Comparison of ENCODE assay signal across 8 mouse cellular contexts in genomic region chr6:83155552-83156238, GRCm38 (mm10). TPM values are rescaled to one million over a fixed set of nuclear protein-coding genes. Genes with fewer than 3 reads are reported as not detected.
DNase-seq lines count a peak whose midpoint lies in the region; ATAC-seq and TF ChIP-seq lines count a peak whose summit lies in the region.

No protein-coding gene starts in this region.

- H3K9ac ChIP-seq in hindbrain, postnatal 0 days (replicated peaks; ENCODE audit: low read length), result peak overlapping the region; percentile 46
- H3K9ac ChIP-seq in midbrain, embryonic 15.5 days, result peak overlapping the region; percentile 43

- DNase-seq in heart, embryonic 10.5 days (ENCODE audit: low spot score), result no peak
- no peak for DNase-seq in heart, adult 9 months (ENCODE audit: low spot score in 2 of 2)
- peak; percentile 21 for DNase-seq in CD4-positive helper T cell, adult 2 months (ENCODE audit: low read depth, low spot score)
- DNase-seq in embryonic facial prominence, embryonic 10.5 days (ENCODE audit: low spot score), result peak; percentile 38
- peak; percentile 52 for DNase-seq in hindbrain, postnatal 0 days (ENCODE audit: low spot score)
- no peak for DNase-seq in urinary bladder, adult 18-20 months (ENCODE audit: low spot score in 2 of 2)
- DNase-seq in adrenal gland, postnatal 10 days, result no peak

- peaks cover 31% of the 10 kb centered on the region for H3K4me1 ChIP-seq in heart, embryonic 10.5 days
- peaks cover 38% of the 10 kb centered on the region for H3K4me1 ChIP-seq in embryonic facial prominence, embryonic 10.5 days
- no peaks in the 10 kb centered on the region for H3K4me1 ChIP-seq in hindbrain, postnatal 0 days (ENCODE audit: insufficient read depth, low read length)
- H3K4me1 ChIP-seq in midbrain, embryonic 15.5 days, result peaks cover 24% of the 10 kb centered on the region

- H3K27ac ChIP-seq in heart, embryonic 10.5 days, result peak overlapping the region; percentile 65
- peak overlapping the region; percentile 80 for H3K27ac ChIP-seq in embryonic facial prominence, embryonic 10.5 days (replicated peaks)
- H3K27ac ChIP-seq in hindbrain, postnatal 0 days, result peak overlapping the region; percentile 38; the same call in 1 of the 2 replicates
- H3K27ac ChIP-seq in midbrain, embryonic 15.5 days, result peak overlapping the region; percentile 46; the same call in 1 of the 2 replicates

- TF ChIP-seq CTCF in hindbrain, postnatal 0 days (IDR thresholded peaks at IDR 0.05; ENCODE audit: low read depth), result no peak

- peaks cover 33% of the 10 kb centered on the region for H3K27me3 ChIP-seq in heart, embryonic 10.5 days (ENCODE audit: insufficient read depth, poor library complexity, severe bottlenecking)
- H3K27me3 ChIP-seq in embryonic facial prominence, embryonic 10.5 days (replicated peaks; ENCODE audit: low read depth, poor library complexity, severe bottlenecking), result peaks cover 26% of the 10 kb centered on the region
- H3K27me3 ChIP-seq in hindbrain, postnatal 0 days (ENCODE audit: insufficient read depth, low read length), result peaks cover 5% of the 10 kb centered on the region; the same call in 1 of the 2 replicates
- peaks cover 9% of the 10 kb centered on the region for H3K27me3 ChIP-seq in midbrain, embryonic 15.5 days (replicated peaks)

- peak; percentile 38 for ATAC-seq in hindbrain, postnatal 0 days
- peak; percentile 62 for ATAC-seq in midbrain, embryonic 15.5 days (replicated peaks)

- 8% methylated on average over 23 of the region's 23 CpGs for WGBS in heart, embryonic 10.5 days
- 11% methylated on average over 23 of the region's 23 CpGs for WGBS in embryonic facial prominence, embryonic 10.5 days
- 8% methylated on average over 23 of the region's 23 CpGs for WGBS in hindbrain, postnatal 0 days
- WGBS in midbrain, embryonic 15.5 days, result 7% methylated on average over 23 of the region's 23 CpGs

- peak overlapping the region; percentile 79 for H3K4me2 ChIP-seq in hindbrain, postnatal 0 days (ENCODE audit: low read depth, low read length)
- H3K4me2 ChIP-seq in midbrain, embryonic 15.5 days, result peak overlapping the region; percentile 66

- peak overlapping the region; percentile 68 for H3K4me3 ChIP-seq in heart, embryonic 10.5 days
- H3K4me3 ChIP-seq in embryonic facial prominence, embryonic 10.5 days, result peak overlapping the region; percentile 73
- H3K4me3 ChIP-seq in hindbrain, postnatal 0 days (ENCODE audit: low read length), result peak overlapping the region; percentile 50
- H3K4me3 ChIP-seq in midbrain, embryonic 15.5 days, result peak overlapping the region; percentile 59

- peaks cover 15% of the 10 kb centered on the region; the same call in 1 of the 2 replicates for H3K36me3 ChIP-seq in heart, embryonic 10.5 days
- H3K36me3 ChIP-seq in embryonic facial prominence, embryonic 10.5 days (replicated peaks), result peaks cover 30% of the 10 kb centered on the region
- H3K36me3 ChIP-seq in hindbrain, postnatal 0 days (ENCODE audit: insufficient read depth, low read length), result no peaks in the 10 kb centered on the region
- no peaks in the 10 kb centered on the region; the same call in 1 of the 2 replicates for H3K36me3 ChIP-seq in midbrain, embryonic 15.5 days (replicated peaks)

- H3K9me3 ChIP-seq in heart, embryonic 10.5 days, result no peaks in the 10 kb centered on the region
- no peaks in the 10 kb centered on the region for H3K9me3 ChIP-seq in embryonic facial prominence, embryonic 10.5 days
- H3K9me3 ChIP-seq in hindbrain, postnatal 0 days (ENCODE audit: low read length), result no peaks in the 10 kb centered on the region
- no peaks in the 10 kb centered on the region for H3K9me3 ChIP-seq in midbrain, embryonic 15.5 days

RNA-seq across cellular contexts. Expression of gene Wdr54, which starts 0.5 kb away (rescaled TPM):
- 6.9 and 7.3 TPM in 2 replicates for polyA plus RNA-seq in heart, embryonic 10.5 days (2016; fragmentation: Nextera tagmentation; extraction: Ambion mirVana)
- polyA plus RNA-seq in embryonic facial prominence, embryonic 10.5 days (2016; fragmentation: Nextera tagmentation; extraction: Ambion mirVana), result 10.2 and 11.2 TPM in 2 replicates
- 8.5 and 13.8 TPM in 2 replicates for total RNA-seq in hindbrain, postnatal 0 days (2014; rRNA removed)
- polyA plus RNA-seq in hindbrain, postnatal 0 days (2015; fragmentation: Nextera tagmentation; extraction: Ambion mirVana), result 19.9 and 20.0 TPM in 2 replicates
- polyA plus RNA-seq in midbrain, embryonic 15.5 days (2015; fragmentation: Nextera tagmentation; extraction: Ambion mirVana), result 20.8 and 21.6 TPM in 2 replicates
- 1 to 10 TPM; 2.0 to 2.2 TPM for total RNA-seq in adrenal gland, postnatal 10 days (2021)

RNA-seq across cellular contexts. Expression of gene 1700003E16Rik, which starts 0.5 kb away (rescaled TPM):
- 0.23 and 0.50 TPM in 2 replicates for polyA plus RNA-seq in heart, embryonic 10.5 days (2016; fragmentation: Nextera tagmentation; extraction: Ambion mirVana)
- 1.3 and 2.1 TPM in 2 replicates for polyA plus RNA-seq in embryonic facial prominence, embryonic 10.5 days (2016; fragmentation: Nextera tagmentation; extraction: Ambion mirVana)
- total RNA-seq in hindbrain, postnatal 0 days (2014; rRNA removed), result 12.7 and 17.8 TPM in 2 replicates
- polyA plus RNA-seq in hindbrain, postnatal 0 days (2015; fragmentation: Nextera tagmentation; extraction: Ambion mirVana), result 10.2 and 11.4 TPM in 2 replicates
- polyA plus RNA-seq in midbrain, embryonic 15.5 days (2015; fragmentation: Nextera tagmentation; extraction: Ambion mirVana), result 9.5 and 12.0 TPM in 2 replicates
- total RNA-seq in adrenal gland, postnatal 10 days (2021), result under 1 TPM; 0.24 to 0.39 TPM

RNA-seq across cellular contexts. Expression of gene Dctn1, which starts 10.0 kb away (rescaled TPM):
- polyA plus RNA-seq in heart, embryonic 10.5 days (2016; fragmentation: Nextera tagmentation; extraction: Ambion mirVana), result 83.2 and 93.0 TPM in 2 replicates
- 112 and 116 TPM in 2 replicates for polyA plus RNA-seq in embryonic facial prominence, embryonic 10.5 days (2016; fragmentation: Nextera tagmentation; extraction: Ambion mirVana)
- total RNA-seq in hindbrain, postnatal 0 days (2014; rRNA removed), result 124 and 132 TPM in 2 replicates
- 145 and 153 TPM in 2 replicates for polyA plus RNA-seq in hindbrain, postnatal 0 days (2015; fragmentation: Nextera tagmentation; extraction: Ambion mirVana)
- 162 TPM in 2 replicates for polyA plus RNA-seq in midbrain, embryonic 15.5 days (2015; fragmentation: Nextera tagmentation; extraction: Ambion mirVana)
- total RNA-seq in adrenal gland, postnatal 10 days (2021), result 100 to 1,000 TPM; 101 to 119 TPM

RNA-seq across cellular contexts. Expression of gene Rtkn, which starts 20.4 kb away (rescaled TPM):
- polyA plus RNA-seq in heart, embryonic 10.5 days (2016; fragmentation: Nextera tagmentation; extraction: Ambion mirVana), result 18.4 and 24.4 TPM in 2 replicates
- polyA plus RNA-seq in embryonic facial prominence, embryonic 10.5 days (2016; fragmentation: Nextera tagmentation; extraction: Ambion mirVana), result 38.2 and 39.0 TPM in 2 replicates
- total RNA-seq in hindbrain, postnatal 0 days (2014; rRNA removed), result 40.0 and 73.6 TPM in 2 replicates
- polyA plus RNA-seq in hindbrain, postnatal 0 days (2015; fragmentation: Nextera tagmentation; extraction: Ambion mirVana), result 20.8 and 21.1 TPM in 2 replicates
- 10.9 and 15.3 TPM in 2 replicates for polyA plus RNA-seq in midbrain, embryonic 15.5 days (2015; fragmentation: Nextera tagmentation; extraction: Ambion mirVana)
- 10 to 100 TPM; 10.9 to 19.8 TPM for total RNA-seq in adrenal gland, postnatal 10 days (2021)

RNA-seq across cellular contexts. Expression of gene Ino80b, which starts 30.5 kb away (rescaled TPM):
- polyA plus RNA-seq in heart, embryonic 10.5 days (2016; fragmentation: Nextera tagmentation; extraction: Ambion mirVana), result 11.4 and 16.1 TPM in 2 replicates
- 18.6 and 20.2 TPM in 2 replicates for polyA plus RNA-seq in embryonic facial prominence, embryonic 10.5 days (2016; fragmentation: Nextera tagmentation; extraction: Ambion mirVana)
- total RNA-seq in hindbrain, postnatal 0 days (2014; rRNA removed), result 26.7 and 31.0 TPM in 2 replicates
- 12.0 and 14.8 TPM in 2 replicates for polyA plus RNA-seq in hindbrain, postnatal 0 days (2015; fragmentation: Nextera tagmentation; extraction: Ambion mirVana)
- polyA plus RNA-seq in midbrain, embryonic 15.5 days (2015; fragmentation: Nextera tagmentation; extraction: Ambion mirVana), result 13.6 and 15.1 TPM in 2 replicates
- 10 to 100 TPM; 20.7 to 25.7 TPM for total RNA-seq in adrenal gland, postnatal 10 days (2021)

Comparison
In these comparisons a context has a peak if more than half of its experiments do, and no peak if none do; other contexts are left out.
1. DNase-seq: peak in CD4-positive helper T cell, adult 2 months (single experiment), embryonic facial prominence, embryonic 10.5 days (single experiment) and hindbrain, postnatal 0 days (single experiment); none in heart, embryonic 10.5 days (single experiment), heart, adult 9 months (0 of 2), urinary bladder, adult 18-20 months (0 of 2) and adrenal gland, postnatal 10 days (single experiment).
2. Peak in every context shown above with its lines, with median percentiles within 50 percentile points of each other: H3K27ac ChIP-seq and H3K4me3 ChIP-seq.